Mouse (Mus musculus) testis, adult 2 months (tissue): ENCODE data around the gene Cxcl12. TPM values are rescaled to one million over a fixed set of nuclear protein-coding genes. Genes with fewer than 3 reads are reported as not detected.
A peak's percentile ranks its signal among the peaks of the same experiment; 100 is the strongest.

Experiments used
- H3K27ac ChIP-seq: fragments of 200-500 bp; 2 replicates; pipeline ENCODE4 v1.5.1; 2012; ENCODE audit warnings: low read depth, low read length; ENCODE audit not compliant: control insufficient read depth, insufficient read depth
- H3K27me3 ChIP-seq: fragments of 200-500 bp; 2 replicates; pipeline ENCODE4 v1.6.1; 2012; ENCODE audit warnings: mild to moderate bottlenecking, low read length, moderate library complexity; ENCODE audit not compliant: control insufficient read depth, insufficient read depth
- H3K36me3 ChIP-seq: fragments of 200-500 bp; 2 replicates; pipeline ENCODE4 v1.6.1; 2012; ENCODE audit warnings: mild to moderate bottlenecking, low read length; ENCODE audit not compliant: control insufficient read depth, insufficient read depth
- H3K4me1 ChIP-seq: fragments of 200-500 bp; 2 replicates; pipeline ENCODE4 v1.6.1; 2012; ENCODE audit warnings: low read length; ENCODE audit not compliant: control insufficient read depth, insufficient read depth
- H3K4me3 ChIP-seq: fragments of 200-500 bp; 2 replicates; pipeline ENCODE4 v1.5.1; 2012; ENCODE audit warnings: low read depth, mild to moderate bottlenecking, low read length, moderate library complexity, mixed read lengths; ENCODE audit not compliant: control insufficient read depth
- CTCF ChIP-seq: fragments of 200-500 bp; IDR thresholded peaks from 2 replicates; pipeline ENCODE4 v1.5.1; 2012; ENCODE audit warnings: low read depth, mild to moderate bottlenecking, inconsistent platforms, low read length, moderate library complexity; ENCODE audit not compliant: control insufficient read depth, insufficient read depth, insufficient replicate concordance
- POLR2A ChIP-seq: fragments of 200-500 bp; IDR thresholded peaks from 2 replicates; pipeline ENCODE4 v1.6.1; 2012; ENCODE audit warnings: low read depth, mild to moderate bottlenecking, inconsistent platforms, low read length, moderate library complexity; ENCODE audit not compliant: control insufficient read depth
- polyA plus RNA-seq: library from polyadenylated mRNA; depleted of rRNA; stranded (reverse); fragments of >200 nt; gene quantifications from 2 replicates; pipeline ENCODE4 v1.2.3, GENCODE M21; 2012; rRNA removed

Cxcl12 gene
- 10.4 and 17.7 TPM in 2 replicates for polyA plus RNA-seq

- peak within 1 kb of the TSS; percentile 19; the same call in 1 of the 2 replicates for H3K27ac ChIP-seq
- no peaks in the 10 kb centered on the region for H3K36me3 ChIP-seq
- H3K4me3 ChIP-seq = peak within 1 kb of the TSS; percentile 87
- H3K4me1 ChIP-seq = peaks cover 14% of the 10 kb centered on the region
- TF ChIP-seq POLR2A (peak; percentile 49; the same call in 1 of the 2 replicates), CTCF (no peak)
- no peaks in the 10 kb centered on the region for H3K27me3 ChIP-seq
These were observed at the start of gene Cxcl12 for GRCm38 (mm10) chr6:117168321-117169011. Gene Cxcl12 (plus strand): TSS chr6:117168535.

GRCm38 (mm10) chr6:117122074-117122473, 46.3 kb upstream of the Cxcl12 start:
- H3K4me3 ChIP-seq = no peak overlapping the region
- TF ChIP-seq POLR2A (no peak), CTCF (no peak)
- no peak overlapping the region for H3K27ac ChIP-seq
- no peaks in the 10 kb centered on the region for H3K27me3 ChIP-seq
- H3K36me3 ChIP-seq = no peaks in the 10 kb centered on the region
- no peaks in the 10 kb centered on the region for H3K4me1 ChIP-seq

GRCm38 (mm10) chr6:117126356-117126755, 42.0 kb upstream of the Cxcl12 start:
- H3K27me3 ChIP-seq = no peaks in the 10 kb centered on the region
- H3K4me1 ChIP-seq = no peaks in the 10 kb centered on the region
- no peak overlapping the region for H3K27ac ChIP-seq
- H3K36me3 ChIP-seq = no peaks in the 10 kb centered on the region
- TF ChIP-seq POLR2A (no peak), CTCF (no peak)
- no peak overlapping the region for H3K4me3 ChIP-seq

DNA sequence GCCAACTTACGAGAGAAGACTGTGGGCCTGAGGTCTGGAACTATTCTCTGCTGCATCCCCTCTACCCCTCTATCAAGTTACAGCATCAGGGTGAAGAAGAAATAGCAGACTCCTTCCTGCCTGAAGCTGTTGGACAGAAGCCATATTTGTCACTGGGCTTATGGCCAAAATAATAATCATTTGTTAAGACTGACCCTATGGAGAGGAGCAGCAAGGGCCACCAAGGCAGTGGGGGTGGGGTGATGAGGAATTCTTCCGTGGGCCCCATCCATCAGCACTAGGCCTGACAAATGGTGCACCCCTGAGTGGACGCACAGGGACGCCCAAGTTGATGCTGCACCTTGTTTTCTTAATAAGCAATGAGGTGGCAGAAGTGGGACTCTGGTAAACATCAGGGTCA, 38.9 kb upstream of the Cxcl12 start:
- no peaks in the 10 kb centered on the region for H3K4me1 ChIP-seq
- H3K4me3 ChIP-seq = no peak overlapping the region
- TF ChIP-seq POLR2A (no peak), CTCF (no peak)
- H3K27me3 ChIP-seq = no peaks in the 10 kb centered on the region
- no peaks in the 10 kb centered on the region for H3K36me3 ChIP-seq
- H3K27ac ChIP-seq = no peak overlapping the region

- Histone ChIP-seq H3K27ac (no peak overlapping the region), H3K4me1 (no peaks in the 10 kb centered on the region), H3K27me3 (no peaks in the 10 kb centered on the region), H3K36me3 (no peaks in the 10 kb centered on the region), H3K4me3 (no peak overlapping the region)
- TF ChIP-seq CTCF (no peak), POLR2A (no peak)
These were observed 37.6 kb upstream of the Cxcl12 start for GRCm38 (mm10) chr6:117130680-117131111.

GRCm38 (mm10) chr6:117134526-117134925, 33.8 kb upstream of the Cxcl12 start:
- H3K4me3 ChIP-seq = no peak overlapping the region
- no peak for TF ChIP-seq POLR2A
- TF ChIP-seq CTCF = no peak
- H3K27ac ChIP-seq = no peak overlapping the region
- H3K4me1 ChIP-seq = no peaks in the 10 kb centered on the region
- H3K36me3 ChIP-seq = no peaks in the 10 kb centered on the region
- H3K27me3 ChIP-seq = no peaks in the 10 kb centered on the region

DNA sequence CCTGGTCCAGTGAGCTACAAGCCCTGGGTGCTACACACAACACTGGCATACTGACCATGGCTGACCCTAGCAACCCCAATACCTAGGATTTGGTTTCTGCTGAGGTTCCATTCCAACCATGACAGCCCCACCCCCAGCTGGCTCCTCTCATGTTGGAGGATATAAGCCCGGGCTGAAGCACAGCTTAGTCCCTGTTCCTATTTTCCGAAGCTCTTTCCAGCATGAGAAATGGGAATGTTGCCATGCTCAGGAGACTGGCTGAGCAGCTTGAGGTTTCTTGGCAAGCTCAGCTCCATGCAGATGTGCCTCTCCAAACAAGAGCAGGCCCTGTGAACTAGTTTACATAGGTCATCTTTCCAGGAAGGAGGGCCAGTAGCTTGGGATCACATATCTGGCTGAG, 30.6 kb upstream of the Cxcl12 start:
- H3K27me3 ChIP-seq = no peaks in the 10 kb centered on the region
- H3K36me3 ChIP-seq = no peaks in the 10 kb centered on the region
- H3K4me3 ChIP-seq = no peak overlapping the region
- no peak overlapping the region for H3K27ac ChIP-seq
- TF ChIP-seq CTCF (no peak), POLR2A (no peak)
- no peaks in the 10 kb centered on the region for H3K4me1 ChIP-seq

- no peaks in the 10 kb centered on the region for H3K4me1 ChIP-seq
- TF ChIP-seq POLR2A (no peak), CTCF (no peak)
- H3K4me3 ChIP-seq = no peak overlapping the region
- H3K27me3 ChIP-seq = no peaks in the 10 kb centered on the region
- H3K27ac ChIP-seq = no peak overlapping the region
- no peaks in the 10 kb centered on the region for H3K36me3 ChIP-seq
These were observed 27.4 kb upstream of the Cxcl12 start for GRCm38 (mm10) chr6:117140907-117141306.
